Mouse (Mus musculus): Measurements from ENCODE around the gene St3gal5. TPM values are rescaled to one million over a fixed set of nuclear protein-coding genes. Genes with fewer than 3 reads are reported as not detected.

Gene St3gal5
- polyA plus RNA-seq, 1 experiment from 2014 or later: 29.6 TPM

DNA sequence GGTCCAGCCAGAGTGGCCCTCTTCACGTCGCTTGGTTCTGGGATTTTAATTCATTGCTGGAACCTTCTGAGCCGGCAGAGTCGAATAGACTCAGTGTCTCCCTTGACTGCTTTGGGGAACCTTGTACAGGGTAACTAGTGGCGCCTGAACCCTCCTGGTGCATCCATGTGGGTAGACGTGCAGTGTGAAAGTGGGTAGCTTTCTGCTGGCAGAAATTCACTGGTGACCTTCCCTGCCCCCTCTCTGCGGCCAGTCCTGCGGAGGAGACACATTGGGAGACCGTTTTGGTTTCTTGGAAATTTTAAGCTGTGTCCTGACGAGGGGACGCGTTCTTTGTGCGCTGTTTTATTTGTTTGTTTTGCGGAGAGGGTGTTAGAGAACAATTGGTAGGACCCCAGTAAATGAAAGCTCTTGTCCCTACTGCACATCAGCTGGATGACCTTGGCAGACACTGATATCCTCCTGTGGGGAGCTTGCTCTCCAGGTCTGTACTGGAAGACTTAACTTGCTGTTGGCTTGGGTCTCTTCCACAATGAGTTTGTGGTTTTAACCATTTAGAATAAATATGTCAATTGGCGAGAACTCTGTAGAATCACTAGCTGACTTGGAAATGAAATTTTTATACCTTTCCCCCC lies 746 bp downstream of the St3gal5 start:
- WGBS: 2% methylated on average over 15 of the region's 15 CpGs

GRCm38 (mm10) chr6:72098691-72099090 lies 1.3 kb downstream of the St3gal5 start:
- Histone ChIP-seq H3K36me3 (no peaks in the 10 kb centered on the region), H3K9me3 (replicated peaks) (no peaks in the 10 kb centered on the region), H3K9ac (no peak overlapping the region), H3K4me3 (replicated peaks) (peak overlapping the region; percentile 72), H3K4me2 (replicated peaks) (peak overlapping the region; percentile 100), H3K27me3 (no peaks in the 10 kb centered on the region), H3K27ac (replicated peaks) (no peak overlapping the region), H3K4me1 (peaks cover 27% of the 10 kb centered on the region)
- 31% methylated on average over 2 of the region's 2 CpGs for WGBS
- no peak for ATAC-seq (ENCODE audit: insufficient number of reproducible peaks, low FRiP score, low TSS enrichment, low read depth)

More for the DNA sequence above, 746 bp downstream of the St3gal5 start:
- no peak for ATAC-seq (ENCODE audit: insufficient number of reproducible peaks, low FRiP score, low TSS enrichment, low read depth)
- H3K27me3 ChIP-seq: no peaks in the 10 kb centered on the region
- H3K4me3 ChIP-seq (replicated peaks): peak overlapping the region; percentile 72
- H3K4me2 ChIP-seq (replicated peaks): peak overlapping the region; percentile 100
- H3K27ac ChIP-seq (replicated peaks): peak overlapping the region; percentile 78
- no peaks in the 10 kb centered on the region for H3K9me3 ChIP-seq (replicated peaks)
- H3K4me1 ChIP-seq: peaks cover 27% of the 10 kb centered on the region
- H3K36me3 ChIP-seq: no peaks in the 10 kb centered on the region
- peak overlapping the region; percentile 68 for H3K9ac ChIP-seq

DNA sequence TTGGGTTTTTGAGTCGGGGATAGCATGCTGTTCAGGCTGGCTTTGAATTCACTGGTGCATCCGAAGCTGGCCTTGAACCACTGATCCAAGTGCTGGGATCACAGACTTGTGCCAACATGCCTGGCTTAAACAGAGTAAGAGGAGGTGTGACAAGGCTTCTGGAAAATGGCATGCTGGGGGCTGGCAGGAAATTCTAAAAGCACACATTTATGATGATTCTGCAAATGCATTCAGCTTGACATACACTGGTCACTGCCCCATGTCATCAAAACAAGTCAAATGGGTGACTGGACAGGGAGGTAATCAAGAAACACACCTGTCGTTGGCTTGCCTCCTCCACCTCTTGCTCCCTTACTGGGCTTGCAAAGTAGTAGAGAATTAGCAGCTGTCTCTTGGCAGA lies 1.9 kb downstream of the St3gal5 start:
- Histone ChIP-seq H3K4me3 (replicated peaks) (no peak overlapping the region), H3K4me2 (replicated peaks) (peak overlapping the region; percentile 100; the same call in 1 of the 2 replicates), H3K36me3 (no peaks in the 10 kb centered on the region), H3K9ac (no peak overlapping the region), H3K27ac (replicated peaks) (no peak overlapping the region), H3K27me3 (no peaks in the 10 kb centered on the region), H3K9me3 (replicated peaks) (no peaks in the 10 kb centered on the region), H3K4me1 (peaks cover 27% of the 10 kb centered on the region)
- WGBS: 75% methylated on average over 3 of the region's 3 CpGs
- no peak for ATAC-seq (ENCODE audit: insufficient number of reproducible peaks, low FRiP score, low TSS enrichment, low read depth)

GRCm38 (mm10) chr6:72100171-72100570 lies 2.8 kb downstream of the St3gal5 start:
- no peaks in the 10 kb centered on the region for H3K36me3 ChIP-seq
- H3K27ac ChIP-seq (replicated peaks): no peak overlapping the region
- no peaks in the 10 kb centered on the region for H3K9me3 ChIP-seq (replicated peaks)
- no peak for ATAC-seq (ENCODE audit: insufficient number of reproducible peaks, low FRiP score, low TSS enrichment, low read depth)
- no peaks in the 10 kb centered on the region for H3K27me3 ChIP-seq
- H3K4me2 ChIP-seq (replicated peaks): no peak overlapping the region
- H3K9ac ChIP-seq: no peak overlapping the region
- peaks cover 27% of the 10 kb centered on the region for H3K4me1 ChIP-seq
- H3K4me3 ChIP-seq (replicated peaks): no peak overlapping the region
- WGBS: 70% methylated on average over 5 of the region's 5 CpGs

- no peaks in the 10 kb centered on the region for H3K36me3 ChIP-seq
- peaks cover 27% of the 10 kb centered on the region for H3K4me1 ChIP-seq
- whole genome bisulfite sequencing: 71% methylated on average over 8 of the region's 8 CpGs
- H3K4me2 ChIP-seq (replicated peaks): no peak overlapping the region
- no peaks in the 10 kb centered on the region for H3K27me3 ChIP-seq
- H3K27ac ChIP-seq (replicated peaks): no peak overlapping the region
- no peak for ATAC-seq (ENCODE audit: insufficient number of reproducible peaks, low FRiP score, low TSS enrichment, low read depth)
- H3K9me3 ChIP-seq (replicated peaks): no peaks in the 10 kb centered on the region
- no peak overlapping the region for H3K9ac ChIP-seq
- H3K4me3 ChIP-seq (replicated peaks): no peak overlapping the region
Measured at GRCm38 (mm10) chr6:72100939-72101338, 3.5 kb downstream of the St3gal5 start.

GRCm38 (mm10) chr6:72101386-72101785 lies 4.0 kb downstream of the St3gal5 start:
- WGBS: 76% methylated on average over 4 of the region's 4 CpGs
- H3K27ac ChIP-seq (replicated peaks): no peak overlapping the region
- no peak overlapping the region for H3K4me3 ChIP-seq (replicated peaks)
- H3K9ac ChIP-seq: no peak overlapping the region
- H3K27me3 ChIP-seq: no peaks in the 10 kb centered on the region
- H3K36me3 ChIP-seq: no peaks in the 10 kb centered on the region
- peaks cover 27% of the 10 kb centered on the region for H3K4me1 ChIP-seq
- ATAC-seq (ENCODE audit: insufficient number of reproducible peaks, low FRiP score, low TSS enrichment, low read depth): no peak
- no peaks in the 10 kb centered on the region for H3K9me3 ChIP-seq (replicated peaks)
- no peak overlapping the region for H3K4me2 ChIP-seq (replicated peaks)

DNA sequence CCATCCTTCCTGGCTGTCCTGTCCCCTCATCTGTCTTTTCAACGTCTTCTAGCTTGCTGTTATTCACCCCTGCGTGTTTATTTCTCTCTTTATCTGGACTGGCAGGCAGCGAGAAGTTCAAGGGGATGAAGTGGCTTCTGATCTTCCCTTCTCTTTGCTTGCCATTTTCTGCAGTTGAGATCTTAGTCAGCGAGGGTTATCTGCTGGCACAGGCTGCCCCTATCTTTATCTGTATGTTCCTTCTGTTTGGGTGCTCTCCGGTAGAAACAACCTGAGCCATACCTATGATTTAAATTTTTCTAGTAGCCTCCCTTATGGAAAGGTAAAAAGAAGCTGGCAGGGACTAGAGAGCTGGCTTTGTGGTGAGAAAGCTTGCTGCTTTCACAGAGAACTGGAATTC lies 4.7 kb downstream of the St3gal5 start:
- no peak overlapping the region for H3K4me2 ChIP-seq (replicated peaks)
- no peaks in the 10 kb centered on the region for H3K9me3 ChIP-seq (replicated peaks)
- no peak overlapping the region for H3K27ac ChIP-seq (replicated peaks)
- WGBS: 75% methylated on average over 5 of the region's 5 CpGs
- ATAC-seq (ENCODE audit: insufficient number of reproducible peaks, low FRiP score, low TSS enrichment, low read depth): no peak
- no peaks in the 10 kb centered on the region for H3K36me3 ChIP-seq
- H3K9ac ChIP-seq: no peak overlapping the region
- peaks cover 23% of the 10 kb centered on the region for H3K4me1 ChIP-seq
- H3K27me3 ChIP-seq: no peaks in the 10 kb centered on the region
- H3K4me3 ChIP-seq (replicated peaks): no peak overlapping the region

DNA sequence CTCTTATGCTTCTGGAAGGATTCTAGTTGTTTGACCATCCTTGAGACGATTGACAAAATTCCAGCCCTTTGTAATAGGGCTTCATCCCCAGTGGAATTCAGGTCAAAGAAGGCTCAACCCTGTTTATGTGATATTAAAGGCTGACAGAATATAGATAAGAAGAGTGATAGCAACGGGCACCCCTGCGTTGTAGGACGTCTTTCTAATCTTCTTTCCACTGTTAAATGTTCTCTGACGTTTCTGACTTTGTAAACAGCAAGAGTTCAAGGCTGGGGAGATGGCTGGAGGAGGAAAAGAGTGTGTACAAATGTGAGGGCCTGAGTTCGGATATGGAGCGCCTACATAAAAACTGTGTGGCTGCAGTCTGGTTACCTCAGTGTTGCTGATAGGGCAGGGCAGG lies 7.1 kb downstream of the St3gal5 start:
- Histone ChIP-seq H3K4me1 (peaks cover 8% of the 10 kb centered on the region; the same call in 1 of the 2 replicates), H3K9me3 (replicated peaks) (no peaks in the 10 kb centered on the region), H3K36me3 (no peaks in the 10 kb centered on the region), H3K27me3 (no peaks in the 10 kb centered on the region), H3K9ac (no peak overlapping the region), H3K4me2 (replicated peaks) (no peak overlapping the region), H3K4me3 (replicated peaks) (no peak overlapping the region), H3K27ac (replicated peaks) (no peak overlapping the region)
- no peak for ATAC-seq (ENCODE audit: insufficient number of reproducible peaks, low FRiP score, low TSS enrichment, low read depth)
- 75% methylated on average over 7 of the region's 7 CpGs for WGBS

DNA sequence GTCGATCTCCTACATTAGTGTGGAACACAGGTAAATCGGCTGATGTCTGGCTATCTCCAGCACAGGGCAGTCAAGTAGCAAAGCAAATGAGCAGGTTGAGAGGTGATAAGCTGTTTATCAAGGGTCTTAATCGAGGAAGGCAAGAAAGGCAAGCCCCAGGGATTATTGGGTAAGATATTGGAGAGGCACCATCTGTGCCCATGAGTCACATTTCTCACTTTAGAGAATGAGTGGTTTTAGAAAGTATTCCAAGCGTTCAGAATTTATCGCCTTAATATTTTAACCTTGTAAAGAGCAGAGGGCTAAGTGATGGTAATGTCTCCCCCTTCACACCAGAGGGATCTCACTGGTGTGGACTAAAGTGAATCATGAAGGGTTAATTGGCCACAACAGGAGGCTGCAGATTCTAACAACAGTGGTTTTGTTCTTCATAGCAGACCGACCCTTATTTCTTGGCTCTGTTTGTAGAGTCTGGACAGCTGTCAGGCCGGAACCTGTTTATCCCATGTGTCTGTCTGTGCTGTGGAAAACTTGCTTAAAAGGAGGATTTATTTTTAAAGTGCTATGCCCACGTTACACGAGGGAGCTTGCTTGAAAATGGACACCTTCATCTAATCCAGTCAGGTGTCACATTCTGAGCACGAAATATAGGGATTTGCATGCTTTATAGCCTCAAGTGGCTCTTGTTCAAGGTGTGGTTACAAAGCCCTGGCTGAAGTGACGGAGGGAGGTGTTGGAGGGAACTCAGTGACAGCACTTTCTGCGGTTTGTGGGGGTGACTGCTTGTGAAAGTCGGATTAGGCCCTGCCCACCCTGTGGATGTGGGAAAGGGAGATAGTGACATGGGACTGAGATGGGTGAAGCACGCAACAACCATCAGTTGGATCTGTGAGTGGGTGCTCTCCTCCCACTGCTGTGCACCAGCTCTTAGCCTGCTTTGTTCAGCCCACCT lies 11.8 kb downstream of the St3gal5 start:
- no peaks in the 10 kb centered on the region for H3K9me3 ChIP-seq (replicated peaks)
- H3K27me3 ChIP-seq: no peaks in the 10 kb centered on the region
- no peak overlapping the region for H3K4me2 ChIP-seq (replicated peaks)
- ATAC-seq (ENCODE audit: insufficient number of reproducible peaks, low FRiP score, low TSS enrichment, low read depth): peak; percentile 24; the same call in 1 of the 2 replicates
- H3K36me3 ChIP-seq: no peaks in the 10 kb centered on the region
- peaks cover 10% of the 10 kb centered on the region for H3K4me1 ChIP-seq
- H3K27ac ChIP-seq (replicated peaks): no peak overlapping the region
- H3K4me3 ChIP-seq (replicated peaks): no peak overlapping the region
- 45% methylated on average over 14 of the region's 14 CpGs for WGBS
- no peak overlapping the region for H3K9ac ChIP-seq

DNA sequence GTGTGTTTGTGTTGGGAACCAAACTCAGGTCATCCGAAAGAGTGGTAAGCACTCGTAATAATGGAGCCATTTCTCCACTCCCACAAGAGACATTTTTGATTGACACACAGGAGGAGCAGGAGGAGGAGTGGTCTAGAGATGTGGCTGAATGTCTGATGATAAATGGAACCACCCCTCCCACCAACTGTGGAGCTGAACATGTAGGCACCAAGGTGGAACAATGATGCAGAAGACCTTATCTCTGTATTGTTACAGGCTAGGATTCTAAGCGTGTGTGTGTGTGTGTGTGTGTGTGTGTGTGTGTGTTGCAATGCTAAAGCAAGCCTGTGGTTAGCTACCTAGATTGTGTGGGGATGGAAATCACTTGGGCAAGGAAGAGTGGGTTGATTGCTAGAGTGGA lies 13.2 kb downstream of the St3gal5 start:
- H3K27ac ChIP-seq (replicated peaks): no peak overlapping the region
- H3K4me1 ChIP-seq: peaks cover 10% of the 10 kb centered on the region
- H3K36me3 ChIP-seq: no peaks in the 10 kb centered on the region
- no peak overlapping the region for H3K4me3 ChIP-seq (replicated peaks)
- no peaks in the 10 kb centered on the region for H3K9me3 ChIP-seq (replicated peaks)
- H3K4me2 ChIP-seq (replicated peaks): no peak overlapping the region
- no peaks in the 10 kb centered on the region for H3K27me3 ChIP-seq
- WGBS: 87% methylated on average over 3 of the region's 3 CpGs
- H3K9ac ChIP-seq: no peak overlapping the region
- no peak for ATAC-seq (ENCODE audit: insufficient number of reproducible peaks, low FRiP score, low TSS enrichment, low read depth)

DNA sequence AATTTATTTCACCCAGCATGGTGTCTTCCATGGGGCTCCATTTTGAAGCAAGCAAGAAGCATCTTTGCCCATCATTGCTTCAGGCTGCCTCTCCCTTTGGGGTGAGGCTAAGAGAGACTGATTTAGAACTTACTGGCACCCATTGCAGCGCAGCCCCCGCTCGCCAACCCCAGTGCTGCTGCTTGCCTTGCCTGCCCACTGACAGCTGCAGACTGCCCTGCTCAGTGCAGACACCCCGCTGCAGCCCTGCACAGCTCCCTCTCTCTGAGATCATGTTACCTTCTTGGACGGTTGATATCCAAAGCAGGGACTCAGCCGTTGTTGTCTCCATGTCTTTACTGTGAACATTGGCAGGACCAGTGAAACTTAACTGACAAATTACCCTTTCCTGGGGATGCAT lies 15.2 kb downstream of the St3gal5 start:
- Histone ChIP-seq H3K27ac (replicated peaks) (no peak overlapping the region), H3K4me1 (peaks cover 10% of the 10 kb centered on the region), H3K4me3 (replicated peaks) (no peak overlapping the region), H3K9ac (no peak overlapping the region), H3K27me3 (no peaks in the 10 kb centered on the region), H3K9me3 (replicated peaks) (no peaks in the 10 kb centered on the region), H3K4me2 (replicated peaks) (no peak overlapping the region), H3K36me3 (no peaks in the 10 kb centered on the region)
- WGBS: 29% methylated on average over 6 of the region's 6 CpGs
- peak; percentile 27; the same call in 1 of the 2 replicates for ATAC-seq (ENCODE audit: insufficient number of reproducible peaks, low FRiP score, low TSS enrichment, low read depth)

All from embryonic facial prominence, embryonic 15.5 days (tissue).